Mouse (Mus musculus): ENCODE results near the gene Gm32802.
"Not testable (repeated sequence)": the region's sequence is repeated elsewhere in the genome, so short reads cannot be mapped to it uniquely, and the experiment has no call there.

Gm32802 gene

GRCm38 (mm10) chr10:118258388-118258787 lies at the start of gene Gm32802:
Gm32802 (plus strand) TSS chr10:118258688.
- not testable (repeated sequence) for DNase-seq (ENCODE audit: low spot score)

DNA sequence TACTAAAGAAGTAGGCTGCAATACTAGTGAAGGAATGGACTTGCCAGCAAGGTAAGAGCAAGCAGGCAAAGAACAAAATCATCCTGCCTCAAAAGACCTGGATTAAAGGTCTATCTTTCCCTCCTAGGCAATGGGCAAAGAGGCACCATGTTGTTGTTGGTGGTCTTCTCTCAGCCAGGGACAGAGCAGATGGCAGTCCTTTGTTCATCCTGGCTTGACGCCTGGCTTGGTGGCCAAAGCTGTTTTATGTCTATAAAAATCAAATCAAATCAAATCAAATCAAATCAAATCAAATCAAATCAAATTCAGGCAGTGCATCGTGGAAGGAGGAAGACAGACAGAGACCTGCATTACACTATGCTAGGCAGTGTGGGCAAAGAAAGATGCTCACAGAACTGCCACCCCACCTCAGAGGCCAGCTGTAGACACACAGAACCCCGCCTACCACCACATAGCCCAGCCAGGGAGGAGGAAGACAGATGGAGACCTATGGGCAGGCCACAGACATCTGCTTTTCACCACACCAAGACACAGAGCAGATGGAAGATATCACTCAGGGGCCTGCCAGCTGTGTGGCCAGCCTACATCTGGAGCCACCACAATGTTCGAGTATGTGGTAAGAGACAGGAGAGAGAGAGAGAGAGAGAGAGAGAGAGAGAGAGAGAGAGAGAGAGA lies 42.6 kb upstream of the Gm32802 start:
- not testable (repeated sequence) for DNase-seq (ENCODE audit: low spot score)

- DNase-seq (ENCODE audit: low spot score): not testable (repeated sequence)
These were observed 30.9 kb upstream of the Gm32802 start for GRCm38 (mm10) chr10:118227629-118228028.

GRCm38 (mm10) chr10:118232607-118233006 lies 25.9 kb upstream of the Gm32802 start:
- DNase-seq (ENCODE audit: low spot score): not testable (repeated sequence)

DNA sequence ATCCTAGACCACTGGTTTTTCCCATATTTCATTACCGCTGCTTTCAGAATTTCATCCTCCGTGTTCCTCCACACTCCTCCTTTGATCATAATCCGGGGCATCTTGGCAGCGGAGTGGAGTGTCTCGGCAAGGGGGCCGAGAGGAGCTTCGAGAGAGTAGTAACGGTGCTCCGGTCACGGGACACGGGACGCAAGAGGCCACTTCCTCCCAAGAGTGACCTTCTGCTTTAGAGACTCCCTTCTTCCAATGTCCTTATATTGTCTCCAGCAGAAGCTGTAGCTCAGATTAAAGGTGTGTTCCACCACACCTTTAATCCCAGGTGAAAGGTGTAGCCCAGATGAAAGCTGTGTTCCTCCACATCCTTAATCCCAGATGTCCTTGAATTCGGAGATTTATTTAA lies 17.8 kb upstream of the Gm32802 start, which contains the start of gene Gm32717:
Gm32717 (minus strand) TSS at position 101 of the 400 bp plus-strand sequence.
- DNase-seq (ENCODE audit: low spot score): not testable (repeated sequence)

DNA sequence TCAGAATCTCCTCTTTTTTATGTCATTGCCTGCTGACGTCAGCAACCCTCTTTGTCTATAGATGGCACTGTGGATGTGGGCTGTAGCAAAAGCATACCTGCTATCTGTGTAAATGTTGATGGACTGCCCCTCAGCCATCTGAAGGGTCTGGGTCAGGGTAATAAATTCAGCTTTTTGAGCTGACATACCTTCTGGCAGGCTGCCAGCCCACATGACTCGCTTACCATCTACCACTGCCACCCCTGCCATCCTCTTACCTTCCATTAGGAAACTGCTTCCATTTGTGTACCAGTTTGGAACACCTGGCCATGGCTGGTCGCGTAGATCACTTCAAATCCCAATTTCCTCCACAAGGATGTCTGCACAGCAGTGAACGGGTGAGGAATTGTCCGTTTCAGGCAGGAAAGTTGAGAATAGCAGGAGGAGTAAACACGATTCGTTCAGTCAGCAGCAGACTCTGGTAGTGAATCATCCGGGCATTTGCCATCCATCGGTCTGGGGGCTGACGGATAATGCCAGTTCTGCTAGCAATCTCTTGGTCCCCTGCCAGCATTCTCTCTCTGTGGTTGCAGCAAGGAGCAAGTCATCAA lies 9.4 kb upstream of the Gm32802 start:
- DNase-seq (ENCODE audit: low spot score): not testable (repeated sequence)

DNA sequence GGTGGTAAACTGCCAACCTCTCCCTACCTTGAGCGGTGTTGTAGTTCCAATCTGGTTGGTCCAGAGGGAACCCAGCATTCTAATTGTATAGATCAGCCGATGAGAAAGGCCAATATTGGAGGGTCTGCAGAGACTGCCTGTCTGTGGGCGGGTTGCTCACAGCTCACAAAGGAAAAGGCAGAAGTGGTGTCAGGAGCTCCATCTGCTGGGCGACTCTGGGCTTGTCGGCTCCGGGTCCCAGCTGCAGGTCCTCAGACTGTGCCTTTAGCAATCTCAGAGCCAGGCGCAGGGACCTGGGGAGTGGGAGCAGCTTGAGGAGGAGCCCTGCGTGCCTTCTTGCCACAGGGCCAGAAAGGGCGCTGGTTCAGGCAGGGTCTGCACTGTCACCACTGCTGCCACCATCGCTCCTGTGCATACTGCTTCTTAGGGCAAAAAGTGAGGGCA lies 7.6 kb upstream of the Gm32802 start:
- peak; percentile 83 for DNase-seq (ENCODE audit: low spot score)

- DNase-seq (ENCODE audit: low spot score): not testable (repeated sequence)
These were observed 10.3 kb downstream of the Gm32802 start for GRCm38 (mm10) chr10:118268812-118269211.

- not testable (repeated sequence) for DNase-seq (ENCODE audit: low spot score)
These were observed 12.9 kb downstream of the Gm32802 start for GRCm38 (mm10) chr10:118271416-118271815.

GRCm38 (mm10) chr10:118278069-118278468 lies 19.6 kb downstream of the Gm32802 start:
- not testable (repeated sequence) for DNase-seq (ENCODE audit: low spot score)

DNA sequence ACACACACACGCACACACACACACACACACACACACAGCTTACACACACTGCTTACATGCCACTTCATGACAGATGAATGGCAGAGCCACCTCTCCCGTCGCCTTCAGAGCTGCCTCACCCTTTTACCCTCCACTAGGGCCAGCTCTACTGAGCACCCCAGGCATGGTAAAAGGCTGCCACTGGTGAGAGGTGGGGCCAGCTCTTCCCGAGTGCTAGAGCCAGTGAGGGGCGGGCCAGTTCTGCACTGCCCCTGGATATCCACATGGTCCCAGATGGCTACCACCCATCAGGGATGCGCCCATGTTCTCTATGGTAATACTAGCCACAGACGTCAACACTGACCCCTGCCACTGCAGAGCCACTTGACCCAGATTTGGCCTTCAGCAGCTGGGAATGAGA lies 24.1 kb downstream of the Gm32802 start:
- DNase-seq (ENCODE audit: low spot score): not testable (repeated sequence)

DNA sequence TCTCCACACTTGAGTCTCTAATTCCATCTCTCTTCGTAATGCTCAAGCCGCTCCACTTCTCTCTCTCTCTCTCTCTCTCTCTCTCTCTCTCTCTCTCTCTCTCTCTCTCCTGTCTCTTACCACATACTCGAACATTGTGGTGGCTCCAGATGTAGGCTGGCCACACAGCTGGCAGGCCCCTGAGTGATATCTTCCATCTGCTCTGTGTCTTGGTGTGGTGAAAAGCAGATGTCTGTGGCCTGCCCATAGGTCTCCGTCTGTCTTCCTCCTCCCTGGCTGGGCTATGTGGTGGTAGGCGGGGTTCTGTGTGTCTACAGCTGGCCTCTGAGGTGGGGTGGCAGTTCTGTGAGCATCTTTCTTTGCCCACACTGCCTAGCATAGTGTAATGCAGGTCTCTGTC lies 24.5 kb downstream of the Gm32802 start:
- not testable (repeated sequence) for DNase-seq (ENCODE audit: low spot score)

DNA sequence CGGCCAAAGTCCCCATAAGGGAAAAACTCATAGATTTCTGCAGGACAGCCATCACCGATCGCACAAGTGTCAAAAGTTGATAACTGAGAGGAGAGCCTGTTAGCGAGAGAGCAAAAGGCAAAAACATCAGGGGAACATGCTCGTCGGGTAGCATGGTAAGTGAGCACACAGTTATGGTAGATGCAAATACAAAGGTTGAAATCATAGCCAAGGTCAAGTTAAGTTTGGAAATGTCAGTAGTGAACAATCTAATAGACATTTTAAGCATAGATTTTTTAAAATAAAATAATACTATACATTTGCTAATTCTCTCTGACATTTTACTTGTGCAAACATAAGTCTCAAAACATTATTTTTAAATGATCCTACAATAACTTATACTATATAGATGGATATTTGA lies 36.5 kb downstream of the Gm32802 start, which contains the start of gene Iltifb:
Iltifb (minus strand) TSS at position 101 of the 400 bp plus-strand sequence.
- DNase-seq (ENCODE audit: low spot score): no peak

DNA sequence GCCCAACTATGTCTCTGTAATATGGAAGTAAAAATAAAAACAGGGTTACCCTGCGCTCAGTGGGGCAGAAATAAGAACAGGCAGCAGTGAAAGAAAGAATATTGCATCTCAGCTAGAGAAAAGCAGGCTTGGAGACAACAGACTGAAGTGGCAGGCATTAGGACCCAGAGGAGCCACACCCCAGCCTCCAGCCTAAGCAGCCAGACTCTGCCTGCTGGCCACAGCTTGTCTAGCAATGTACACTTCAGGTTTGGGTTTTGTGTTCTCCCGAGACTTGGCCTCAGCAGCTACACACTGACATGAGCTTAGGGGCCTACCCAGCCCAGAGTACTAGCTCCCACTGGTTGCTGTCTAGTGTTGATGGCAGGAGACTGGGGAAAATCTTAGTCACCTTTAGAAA lies 43.6 kb downstream of the Gm32802 start:
- not testable (repeated sequence) for DNase-seq (ENCODE audit: low spot score)
